Mouse (Mus musculus): Measurements from ENCODE around the gene Slc25a19.

DNA sequence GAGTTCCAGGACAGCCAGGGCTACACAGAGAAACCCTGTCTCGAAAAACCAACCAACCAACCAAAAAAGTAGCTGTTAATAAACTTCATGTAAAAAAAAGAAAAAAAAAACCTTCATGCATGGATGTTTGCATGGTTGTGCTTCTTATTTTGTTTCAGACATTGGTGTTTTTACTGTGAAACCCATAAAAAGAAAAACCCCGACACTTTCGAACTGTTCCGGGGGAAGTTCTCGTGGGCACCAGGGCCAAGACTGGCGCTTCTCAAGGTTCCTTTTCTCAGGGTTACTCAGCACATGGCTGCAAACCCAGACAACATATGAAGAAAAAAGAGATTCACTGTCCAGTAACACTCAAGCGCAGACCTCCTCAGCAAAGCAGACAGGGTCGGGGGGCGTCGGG lies 4.8 kb upstream of the Slc25a19 start:
- TF ChIP-seq CTCF (IDR thresholded peaks at IDR 0.05; ENCODE audit: insufficient read depth, low read length) (no peak), POLR2A (IDR thresholded peaks at IDR 0.05; ENCODE audit: borderline replicate concordance, extremely low read depth, low read depth, low read length) (no peak)
